Mouse (Mus musculus) forebrain, embryonic 13.5 days (tissue): ENCODE data around the gene Dock1. TPM values are rescaled to one million over a fixed set of nuclear protein-coding genes. Genes with fewer than 3 reads are reported as not detected.

Experiments used
- ATAC-seq: fragments of 200-750 bp; cut with Nextera tagmentation; 2 replicates; pipeline ENCODE4 v1.8.0; 2017
- H3K27ac ChIP-seq: fragments of 300-500 bp; sonication (generic); 2 replicates; pipeline ENCODE4 v1.5.1; 2015; ENCODE audit warnings: inconsistent platforms, mild to moderate bottlenecking, moderate library complexity
- H3K27me3 ChIP-seq: fragments of 300-500 bp; sonication (generic); 2 replicates; pipeline ENCODE4 v1.6.1; 2015; ENCODE audit warnings: mild to moderate bottlenecking, inconsistent platforms
- H3K36me3 ChIP-seq: fragments of 300-500 bp; sonication (generic); 2 replicates; pipeline ENCODE4 v1.6.1; 2015; ENCODE audit warnings: mild to moderate bottlenecking, inconsistent platforms; ENCODE audit not compliant: poor library complexity, severe bottlenecking
- H3K4me1 ChIP-seq: fragments of 300-500 bp; sonication (generic); 2 replicates; pipeline ENCODE4 v1.6.1; 2015; ENCODE audit warnings: inconsistent platforms
- H3K4me2 ChIP-seq: fragments of 300-500 bp; sonication (generic); 2 replicates; pipeline ENCODE4 v1.6.1; 2015; ENCODE audit warnings: inconsistent platforms, mild to moderate bottlenecking, moderate library complexity
- H3K4me3 ChIP-seq: fragments of 300-500 bp; sonication (generic); 2 replicates; pipeline ENCODE4 v1.5.1; 2015; ENCODE audit warnings: mild to moderate bottlenecking, inconsistent platforms
- H3K9ac ChIP-seq: fragments of 300-500 bp; sonication (generic); 2 replicates; pipeline ENCODE4 v1.6.1; 2015; ENCODE audit warnings: mild to moderate bottlenecking, inconsistent platforms
- H3K9me3 ChIP-seq: fragments of 300-500 bp; sonication (generic); replicated peaks from 2 replicates; pipeline ENCODE4 v1.6.1; 2016; ENCODE audit warnings: inconsistent platforms
- WGBS: fragments of 180-500 bp; shearing (Covaris S2); methylation state at CpG from one replicate; pipeline ENCODE4 v1.1.7; 2015; 5-methylcytosine and 5-hydroxymethylcytosine counted together
- polyA plus RNA-seq: library from polyadenylated mRNA; unstranded; fragments of >200 nt; fragmentation: Nextera tagmentation; extraction: Ambion mirVana; gene quantifications from 2 replicates; pipeline ENCODE4 v1.2.1, GENCODE M21; 2015

Gene Dock1
- polyA plus RNA-seq, 1 experiment from 2014 or later = 11.6 TPM

GRCm38 (mm10) chr7:134772363-134772762, 101.9 kb downstream of the Dock1 start:
- H3K9me3 ChIP-seq = no peaks in the 10 kb centered on the region
- no peak for ATAC-seq
- H3K4me3 ChIP-seq = no peak overlapping the region
- no peak overlapping the region for H3K27ac ChIP-seq
- peaks cover 11% of the 10 kb centered on the region for H3K36me3 ChIP-seq
- whole genome bisulfite sequencing = 95% methylated on average over 7 of the region's 7 CpGs
- H3K4me1 ChIP-seq = peaks cover 43% of the 10 kb centered on the region
- H3K9ac ChIP-seq = no peak overlapping the region
- no peak overlapping the region for H3K4me2 ChIP-seq
- H3K27me3 ChIP-seq = no peaks in the 10 kb centered on the region

- Histone ChIP-seq H3K36me3 (peaks cover 10% of the 10 kb centered on the region), H3K27me3 (no peaks in the 10 kb centered on the region), H3K4me2 (no peak overlapping the region), H3K9me3 (no peaks in the 10 kb centered on the region), H3K27ac (0 out of 2 replicates have a peak overlapping the region, but pooled peaks have one; percentile 40), H3K4me3 (no peak overlapping the region), H3K4me1 (peaks cover 43% of the 10 kb centered on the region), H3K9ac (no peak overlapping the region)
- WGBS = 83% methylated on average over 15 of the region's 15 CpGs
- no peak for ATAC-seq
Measured at GRCm38 (mm10) chr7:134772867-134773590, 102.6 kb downstream of the Dock1 start.

- Histone ChIP-seq H3K27me3 (no peaks in the 10 kb centered on the region), H3K4me2 (peak overlapping the region; percentile 42), H3K27ac (peak overlapping the region; percentile 77), H3K9ac (no peak overlapping the region), H3K36me3 (peaks cover 8% of the 10 kb centered on the region), H3K4me1 (peaks cover 43% of the 10 kb centered on the region), H3K9me3 (no peaks in the 10 kb centered on the region), H3K4me3 (no peak overlapping the region)
- 73% methylated on average over 6 of the region's 6 CpGs for WGBS
- peak; percentile 34 for ATAC-seq
Measured at GRCm38 (mm10) chr7:134773761-134774415, 103.4 kb downstream of the Dock1 start.

GRCm38 (mm10) chr7:134774468-134775162, 104.2 kb downstream of the Dock1 start:
- Histone ChIP-seq H3K4me2 (peak overlapping the region; percentile 42), H3K9me3 (no peaks in the 10 kb centered on the region), H3K27me3 (no peaks in the 10 kb centered on the region), H3K4me3 (no peak overlapping the region), H3K4me1 (peaks cover 43% of the 10 kb centered on the region), H3K36me3 (peaks cover 6% of the 10 kb centered on the region), H3K27ac (peak overlapping the region; percentile 77), H3K9ac (no peak overlapping the region)
- WGBS = 29% methylated on average over 6 of the region's 6 CpGs
- peak; percentile 89 for ATAC-seq

- peak; percentile 39; the same call in 1 of the 2 replicates for ATAC-seq
- 70% methylated on average over 10 of the region's 10 CpGs for WGBS
- Histone ChIP-seq H3K27me3 (no peaks in the 10 kb centered on the region), H3K4me1 (peaks cover 43% of the 10 kb centered on the region), H3K36me3 (peaks cover 6% of the 10 kb centered on the region), H3K4me3 (no peak overlapping the region), H3K4me2 (no peak overlapping the region), H3K27ac (no peak overlapping the region; the same call in 1 of the 2 replicates), H3K9ac (no peak overlapping the region), H3K9me3 (no peaks in the 10 kb centered on the region)
Measured at GRCm38 (mm10) chr7:134775671-134776070, 105.2 kb downstream of the Dock1 start.

GRCm38 (mm10) chr7:134776306-134776705, 105.9 kb downstream of the Dock1 start:
- Histone ChIP-seq H3K36me3 (peaks cover 6% of the 10 kb centered on the region), H3K4me1 (peaks cover 43% of the 10 kb centered on the region), H3K27me3 (no peaks in the 10 kb centered on the region), H3K9ac (no peak overlapping the region), H3K9me3 (no peaks in the 10 kb centered on the region), H3K27ac (no peak overlapping the region), H3K4me2 (no peak overlapping the region), H3K4me3 (no peak overlapping the region)
- no peak for ATAC-seq
- WGBS = 82% methylated on average over 6 of the region's 6 CpGs

GRCm38 (mm10) chr7:134779761-134780160, 109.3 kb downstream of the Dock1 start:
- Histone ChIP-seq H3K4me1 (peaks cover 16% of the 10 kb centered on the region), H3K27me3 (no peaks in the 10 kb centered on the region)
- WGBS = 98% methylated on average over 3 of the region's 3 CpGs

GRCm38 (mm10) chr7:134787110-134787509, 116.7 kb downstream of the Dock1 start:
- Histone ChIP-seq H3K27ac (no peak overlapping the region), H3K4me1 (no peaks in the 10 kb centered on the region), H3K9ac (no peak overlapping the region), H3K36me3 (no peaks in the 10 kb centered on the region), H3K9me3 (no peaks in the 10 kb centered on the region), H3K4me2 (no peak overlapping the region), H3K4me3 (no peak overlapping the region), H3K27me3 (no peaks in the 10 kb centered on the region)
- no peak for ATAC-seq
- WGBS = 90% methylated on average over 4 of the region's 4 CpGs

More at GRCm38 (mm10) chr7:134779761-134780160, 109.3 kb downstream of the Dock1 start:
- ATAC-seq = no peak
- Histone ChIP-seq H3K4me2 (no peak overlapping the region), H3K27ac (no peak overlapping the region), H3K4me3 (no peak overlapping the region), H3K9ac (no peak overlapping the region), H3K9me3 (no peaks in the 10 kb centered on the region), H3K36me3 (no peaks in the 10 kb centered on the region)

- no peak overlapping the region for H3K27ac ChIP-seq
- H3K9me3 ChIP-seq = no peaks in the 10 kb centered on the region
- no peak overlapping the region for H3K4me3 ChIP-seq
- 93% methylated on average over 3 of the region's 3 CpGs for WGBS
- no peaks in the 10 kb centered on the region for H3K36me3 ChIP-seq
- no peak overlapping the region for H3K9ac ChIP-seq
- H3K4me2 ChIP-seq = no peak overlapping the region
- peaks cover 5% of the 10 kb centered on the region for H3K4me1 ChIP-seq
- ATAC-seq = no peak
- no peaks in the 10 kb centered on the region for H3K27me3 ChIP-seq
Measured at GRCm38 (mm10) chr7:134794889-134795288, 124.4 kb downstream of the Dock1 start.

- peak; percentile 51; the same call in 1 of the 2 replicates for ATAC-seq
- 53% methylated on average over 4 of the region's 4 CpGs for WGBS
Measured at GRCm38 (mm10) chr7:134800079-134800478, 129.6 kb downstream of the Dock1 start.

GRCm38 (mm10) chr7:134804422-134804821, 134.0 kb downstream of the Dock1 start:
- H3K9me3 ChIP-seq = no peaks in the 10 kb centered on the region
- no peak overlapping the region for H3K9ac ChIP-seq
- H3K27ac ChIP-seq = no peak overlapping the region

More at GRCm38 (mm10) chr7:134800079-134800478, 129.6 kb downstream of the Dock1 start:
- Histone ChIP-seq H3K36me3 (peaks cover 3% of the 10 kb centered on the region; the same call in 1 of the 2 replicates), H3K4me1 (peaks cover 10% of the 10 kb centered on the region), H3K4me3 (no peak overlapping the region), H3K4me2 (no peak overlapping the region), H3K27me3 (no peaks in the 10 kb centered on the region), H3K27ac (no peak overlapping the region), H3K9ac (no peak overlapping the region), H3K9me3 (no peaks in the 10 kb centered on the region)

GRCm38 (mm10) chr7:134806799-134807198, 136.3 kb downstream of the Dock1 start:
- Histone ChIP-seq H3K4me3 (no peak overlapping the region), H3K4me1 (peaks cover 10% of the 10 kb centered on the region; the same call in 1 of the 2 replicates), H3K9me3 (no peaks in the 10 kb centered on the region), H3K27ac (peak overlapping the region; percentile 59), H3K27me3 (no peaks in the 10 kb centered on the region), H3K4me2 (no peak overlapping the region), H3K36me3 (peaks cover 3% of the 10 kb centered on the region; the same call in 1 of the 2 replicates), H3K9ac (no peak overlapping the region)
- peak; percentile 61; the same call in 1 of the 2 replicates for ATAC-seq
- 81% methylated on average over 6 of the region's 6 CpGs for WGBS

More at GRCm38 (mm10) chr7:134804422-134804821, 134.0 kb downstream of the Dock1 start:
- Histone ChIP-seq H3K27me3 (no peaks in the 10 kb centered on the region), H3K4me1 (peaks cover 20% of the 10 kb centered on the region), H3K36me3 (peaks cover 3% of the 10 kb centered on the region; the same call in 1 of the 2 replicates), H3K4me2 (no peak overlapping the region), H3K4me3 (no peak overlapping the region)
- ATAC-seq = no peak
- 96% methylated on average over 4 of the region's 4 CpGs for WGBS
